Mouse (Mus musculus) ES-CJ7 (cell line): ENCODE measurements at regions not wholly inside any gene's neighbourhood (a gene's known extent, or its start where the extent isn't known, plus 50 kb on each side); places are given as distances from the start of the nearest gene placed in this dataset.
A peak's percentile ranks its signal among the peaks of the same experiment; 100 is the strongest.

Source experiments
- DNase-seq: peaks from one replicate; pipeline ENCODE4 v3.0.0; 2011; ENCODE audit warnings: low read depth, low spot score

DNA sequence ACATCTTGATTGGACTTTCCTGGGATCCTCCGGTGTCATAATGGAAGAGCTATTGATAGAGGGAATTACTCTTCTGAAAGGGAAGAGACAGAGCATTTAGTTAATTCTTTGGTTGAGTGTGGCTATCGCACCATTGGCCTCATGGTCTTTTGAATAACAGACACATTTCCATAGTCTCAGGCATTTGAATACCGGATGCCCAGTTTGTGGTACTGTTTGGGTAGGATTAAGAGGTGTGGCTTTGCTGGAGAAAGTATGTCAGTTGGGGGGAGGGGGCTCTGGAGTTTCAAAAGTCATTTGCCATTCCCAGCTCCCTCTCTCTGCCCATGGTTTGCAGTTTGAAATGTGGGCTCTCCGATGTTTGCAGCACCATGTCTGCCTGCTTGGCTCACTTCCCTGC is 139.4 kb upstream of the Smim15 start:
- DNase-seq = no peak

DNA sequence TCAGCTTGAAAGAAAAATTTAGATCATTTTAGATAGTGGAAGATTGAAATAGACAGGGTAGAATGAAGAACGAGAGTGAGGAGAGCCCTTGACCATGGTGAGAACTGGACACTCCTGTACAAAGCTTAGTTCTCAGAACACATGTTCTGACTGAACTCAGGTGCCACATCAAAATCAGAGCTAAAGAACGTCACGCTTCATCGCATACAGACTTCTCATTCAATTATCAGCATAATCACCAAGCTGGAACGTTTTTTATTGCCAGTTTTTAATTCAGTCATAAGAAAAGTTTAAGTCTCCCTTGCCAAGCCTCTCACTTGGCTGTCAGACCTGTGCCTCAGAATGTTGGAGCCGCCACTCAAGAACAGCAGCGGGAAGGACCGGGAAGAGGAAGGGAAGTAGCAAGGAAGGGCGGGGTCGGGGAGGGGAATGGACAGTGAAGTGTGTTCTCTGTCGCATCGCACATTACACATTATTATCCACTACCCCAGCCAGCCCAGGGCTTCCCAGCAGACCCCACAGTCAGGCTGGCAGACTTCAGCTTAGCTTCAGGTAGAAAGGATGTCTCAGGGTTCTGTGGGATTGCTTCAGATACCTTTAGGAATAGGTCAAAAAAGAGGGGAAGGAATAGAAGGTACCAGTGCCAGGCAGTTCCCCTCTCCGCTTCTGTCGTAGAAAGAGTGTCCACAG is 140.1 kb upstream of the Smim15 start:
- DNase-seq = no peak

DNA sequence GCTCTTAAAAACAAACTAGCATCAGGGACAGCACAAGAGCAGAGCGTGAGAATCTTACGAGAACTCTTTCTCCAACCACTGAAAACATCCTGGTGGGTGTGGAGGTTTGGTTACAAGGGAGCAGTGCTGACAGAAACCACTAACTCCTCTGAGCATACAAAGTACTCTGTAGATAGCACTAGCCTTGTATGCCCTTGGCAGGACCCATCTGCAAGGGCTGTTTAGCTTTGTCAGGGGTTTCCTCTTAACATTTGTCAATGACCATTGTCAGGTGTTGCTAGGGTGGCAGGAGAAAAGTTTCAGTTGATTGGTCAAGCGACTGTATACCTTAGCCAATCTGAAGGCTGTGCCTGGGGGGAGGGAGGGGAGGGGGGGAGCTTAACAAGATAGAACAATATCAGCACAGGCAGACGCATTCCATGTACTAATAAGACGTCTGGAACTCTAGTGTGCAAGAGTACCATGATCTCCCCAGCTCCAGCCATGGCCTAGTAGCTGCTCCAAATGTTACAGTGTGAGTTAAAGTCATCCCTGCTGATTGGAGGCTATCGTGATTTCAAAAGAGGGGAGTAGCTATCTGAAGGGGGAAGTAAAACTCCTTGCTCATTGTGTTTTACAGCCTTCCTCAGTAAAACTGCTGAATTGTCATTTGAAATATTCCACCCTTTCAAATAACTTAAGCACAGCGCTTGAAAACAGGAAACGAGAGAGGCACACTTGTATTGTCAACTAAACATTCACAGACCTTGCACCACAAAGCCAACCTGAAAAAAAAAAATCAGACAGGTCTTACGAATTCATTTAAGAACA is 140.9 kb upstream of the Smim15 start:
- no peak for DNase-seq

DNA sequence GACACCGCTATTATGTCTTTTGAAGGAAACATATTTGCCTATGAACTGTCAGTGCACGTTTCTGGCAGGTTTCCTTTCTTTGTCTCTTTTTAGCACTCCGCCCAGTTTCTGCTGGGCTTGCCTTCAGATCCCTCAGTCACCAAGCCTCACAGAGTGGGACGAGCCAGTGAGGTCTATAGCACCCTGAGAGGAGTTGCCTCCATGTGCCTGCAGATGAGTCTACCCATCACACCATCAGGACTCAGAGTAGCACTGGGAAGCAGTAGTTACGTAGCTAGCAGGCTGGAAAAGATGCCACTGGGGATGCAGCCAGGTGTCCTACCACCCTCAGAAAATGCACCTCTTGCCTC is 141.5 kb upstream of the Smim15 start:
- DNase-seq = no peak

DNA sequence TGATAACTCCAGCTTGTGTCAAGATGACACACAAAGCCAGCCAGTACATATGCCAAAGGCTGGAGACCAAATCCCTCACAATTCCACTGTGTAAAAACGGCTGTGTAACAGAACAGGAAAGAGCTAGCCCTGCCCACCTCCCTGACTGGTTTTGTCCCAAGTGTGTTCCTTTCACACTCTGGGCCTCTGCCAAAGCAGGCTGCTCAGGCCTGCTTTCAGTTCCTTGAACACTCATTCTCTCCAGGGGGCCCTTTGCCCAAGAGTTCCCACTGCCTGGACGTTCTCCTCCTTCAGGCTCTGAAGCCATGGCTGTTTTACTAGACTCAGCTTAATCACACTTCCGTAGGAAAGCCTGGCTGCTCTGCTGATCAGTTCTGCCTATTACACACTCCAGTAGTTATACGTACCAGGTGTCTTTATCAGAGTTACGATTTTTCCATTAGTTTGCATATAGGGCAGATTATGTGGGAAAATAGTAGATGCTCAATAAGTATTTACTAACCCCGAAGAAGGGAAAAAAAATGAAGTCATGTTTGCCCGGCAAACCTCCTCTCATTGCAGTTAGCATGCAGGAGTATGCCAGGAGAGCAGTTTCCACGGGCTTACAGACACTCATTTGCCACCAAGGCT is 144.5 kb upstream of the Smim15 start:
- no peak for DNase-seq

DNA sequence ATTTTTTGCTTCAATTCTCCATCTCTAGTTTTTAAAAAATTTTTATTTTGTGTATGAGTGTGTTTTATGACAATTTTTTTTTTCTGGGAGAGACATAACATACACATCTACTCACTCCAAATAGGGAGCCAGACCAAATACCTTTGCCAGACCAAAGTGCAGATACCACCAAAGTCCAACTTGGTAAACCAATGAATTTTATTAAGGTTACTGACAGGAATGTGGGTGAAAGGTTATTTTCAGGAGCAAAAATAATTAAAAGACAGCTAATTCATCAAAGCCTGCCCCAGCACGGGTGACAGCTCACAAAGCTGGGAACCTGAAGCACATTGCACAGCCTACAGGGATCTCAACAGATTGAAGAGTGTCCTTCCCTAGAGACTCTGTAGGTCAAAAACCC is 146.6 kb upstream of the Smim15 start:
- no peak for DNase-seq

DNA sequence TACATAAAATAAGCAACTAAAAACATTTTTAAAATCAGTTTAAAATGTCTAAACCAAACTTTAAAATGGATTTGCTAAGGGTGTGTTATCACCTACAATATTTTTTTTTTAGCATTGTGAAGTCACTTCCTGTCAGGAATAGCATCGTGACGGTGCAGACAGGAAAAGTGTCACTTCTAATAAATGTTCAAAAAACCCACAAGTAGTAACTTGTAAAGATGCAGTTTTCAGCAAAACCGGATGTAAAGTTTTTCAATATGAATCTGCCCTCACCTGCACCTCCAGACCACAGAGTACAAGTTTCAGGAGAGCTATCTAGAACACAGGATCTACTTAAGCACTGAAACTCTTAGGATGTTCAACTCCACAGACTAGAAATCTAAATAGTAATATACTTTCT is 147.1 kb upstream of the Smim15 start:
- DNase-seq = no peak

DNA sequence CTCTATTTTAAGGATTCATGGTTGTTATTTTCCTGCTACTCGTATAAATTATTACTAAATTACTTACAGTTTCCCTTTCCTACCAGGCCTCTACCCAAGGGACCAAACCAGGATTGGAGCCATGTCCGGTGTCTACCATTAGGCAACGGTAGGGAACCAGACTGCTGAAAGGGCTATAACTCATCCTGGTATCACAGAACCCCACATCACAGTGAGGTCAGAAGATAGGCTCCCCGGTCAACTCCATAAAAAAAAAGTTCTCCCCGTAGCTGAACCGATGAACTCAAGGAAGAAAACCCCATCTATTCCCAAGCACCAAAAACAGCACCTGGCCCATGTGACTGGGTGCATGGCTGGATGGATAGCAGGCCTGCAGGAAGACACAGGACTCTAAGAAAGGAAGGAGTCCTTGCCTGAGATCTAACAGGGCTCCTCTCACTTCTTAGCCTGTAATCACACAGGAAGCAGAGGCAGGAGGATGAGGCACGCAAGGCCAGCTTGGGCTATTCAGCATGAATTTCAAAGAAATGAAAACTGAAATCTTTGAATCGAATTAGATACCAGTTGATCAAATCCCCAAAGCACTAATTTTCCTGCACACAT is 150.6 kb upstream of the Smim15 start:
- DNase-seq = no peak

DNA sequence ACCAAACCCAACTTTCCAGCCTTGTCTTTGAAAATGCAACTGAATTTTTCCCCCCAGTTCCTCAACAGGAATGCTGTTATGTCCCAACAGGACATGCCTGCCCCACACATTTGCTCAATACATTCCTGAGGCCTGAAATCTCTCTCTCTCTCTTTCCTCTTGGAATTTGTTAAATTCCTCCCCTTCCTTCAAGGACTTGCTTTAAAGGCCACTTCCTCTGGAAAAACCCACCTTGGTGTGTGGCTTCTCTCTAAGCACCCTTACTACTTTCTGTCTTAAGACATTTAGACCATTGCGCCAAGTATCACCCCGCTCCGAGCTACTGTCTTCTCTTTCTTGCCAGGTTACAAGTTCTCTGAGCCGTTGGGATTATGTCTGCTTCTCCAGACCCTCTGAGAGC is 151.2 kb upstream of the Smim15 start:
- DNase-seq = no peak

DNA sequence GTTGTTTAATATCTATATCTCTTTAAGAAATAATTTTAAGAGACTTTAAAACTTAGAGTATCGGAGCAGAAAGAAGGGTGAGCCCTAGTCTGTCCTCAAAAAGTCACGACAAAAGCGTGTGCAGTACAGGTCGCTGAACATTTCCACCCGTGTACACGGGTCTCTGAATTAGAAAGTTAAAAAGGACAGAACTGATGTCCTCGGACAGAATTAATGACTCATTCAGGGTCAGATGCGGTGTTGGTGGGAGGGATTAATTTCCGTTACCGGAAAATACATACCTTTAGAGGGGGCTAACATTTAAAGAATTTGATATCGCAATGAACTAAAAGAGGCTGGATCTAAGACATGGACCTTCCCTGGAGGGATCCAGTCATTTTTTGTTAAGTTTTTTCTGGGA is 152.3 kb upstream of the Smim15 start:
- no peak for DNase-seq

DNA sequence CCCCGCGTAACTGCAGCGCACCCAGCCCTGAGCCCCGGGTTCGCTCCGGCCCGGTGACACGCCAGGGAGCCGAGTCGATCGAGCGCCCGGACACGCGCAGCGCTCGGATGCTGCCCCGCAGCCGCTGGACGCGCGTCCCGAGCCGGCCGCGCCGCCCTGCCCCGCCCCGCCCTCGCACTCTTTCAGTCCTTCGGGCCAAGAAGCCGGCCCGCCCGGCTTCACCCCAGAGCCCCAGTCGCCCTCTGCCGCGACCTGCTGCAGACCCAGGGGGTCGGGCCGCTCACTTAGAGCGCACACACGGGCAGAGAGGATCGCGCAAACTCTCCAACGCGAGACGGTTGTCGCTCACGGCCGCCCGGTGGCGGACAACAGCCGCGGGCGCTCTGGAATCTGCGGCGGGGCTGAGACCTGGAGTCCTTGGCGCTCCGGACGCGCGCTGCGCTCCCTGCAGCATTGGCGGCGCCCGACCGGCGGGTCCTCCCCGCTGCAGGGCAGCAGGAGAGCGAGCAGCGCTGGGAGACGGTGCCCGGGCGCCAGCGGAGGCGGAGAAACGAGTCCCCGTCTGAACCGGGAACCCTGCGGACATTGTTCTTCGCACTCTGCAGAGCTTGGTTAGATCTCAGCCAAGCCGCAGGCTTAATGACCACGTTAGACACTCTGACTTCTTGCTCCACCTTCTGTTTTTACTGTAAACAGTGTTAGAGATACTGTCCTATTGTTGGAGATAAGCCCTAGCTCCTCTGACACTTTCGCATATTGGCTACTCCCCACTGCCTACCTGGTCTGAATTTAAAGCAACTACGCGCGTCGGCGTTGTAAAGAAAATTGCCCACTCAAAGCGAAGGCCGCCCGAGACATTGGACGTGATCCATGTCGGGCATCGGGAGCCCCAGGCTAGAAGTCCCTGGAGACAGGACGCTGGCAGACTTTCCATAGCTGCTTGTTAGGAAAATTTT is 153.1 kb upstream of the Smim15 start:
- peak; percentile 51 for DNase-seq

DNA sequence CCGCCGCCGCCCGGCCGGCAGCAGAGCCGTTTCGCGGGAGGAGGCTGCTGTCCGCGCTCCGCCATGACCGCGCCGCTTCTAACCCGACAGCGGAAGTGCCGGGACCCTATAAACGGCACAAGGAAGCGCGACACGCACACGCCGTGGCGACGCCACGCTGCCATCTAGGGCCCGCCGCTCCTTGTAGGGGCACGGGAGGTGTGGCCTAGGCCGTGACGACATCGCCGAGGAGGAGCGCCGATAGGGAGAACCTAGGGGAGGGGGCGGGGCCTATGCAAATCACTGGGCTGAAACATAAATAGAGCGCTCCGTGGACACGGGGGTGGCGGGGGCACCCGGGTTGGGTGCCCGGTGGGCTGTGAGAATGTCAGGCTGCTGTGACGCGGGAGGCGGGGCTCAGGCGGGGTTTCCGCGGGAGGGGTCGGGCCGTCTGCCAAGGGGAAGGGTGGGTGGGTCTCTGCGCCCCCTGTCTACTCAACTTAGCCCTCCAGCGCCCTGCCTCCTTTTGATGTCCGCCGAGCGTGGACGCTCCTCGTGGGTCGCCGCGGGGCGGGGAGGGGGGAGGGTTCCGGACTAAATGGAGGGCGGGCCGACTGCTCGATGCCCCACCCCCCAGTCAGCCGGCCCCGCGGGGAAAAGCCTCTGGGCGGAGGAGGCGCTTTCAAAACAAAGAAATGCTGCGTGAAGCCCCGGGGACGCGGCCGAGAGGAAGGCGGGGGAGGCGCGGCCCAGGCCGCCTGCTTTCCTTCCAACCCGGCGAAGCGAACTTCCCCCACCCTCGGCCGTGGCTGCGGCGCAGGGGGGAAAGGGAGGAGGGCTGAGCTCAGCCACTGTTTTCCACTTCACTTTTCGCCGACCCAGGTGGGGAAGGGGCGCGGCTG is 154.0 kb upstream of the Smim15 start:
- peak; percentile 98 for DNase-seq

DNA sequence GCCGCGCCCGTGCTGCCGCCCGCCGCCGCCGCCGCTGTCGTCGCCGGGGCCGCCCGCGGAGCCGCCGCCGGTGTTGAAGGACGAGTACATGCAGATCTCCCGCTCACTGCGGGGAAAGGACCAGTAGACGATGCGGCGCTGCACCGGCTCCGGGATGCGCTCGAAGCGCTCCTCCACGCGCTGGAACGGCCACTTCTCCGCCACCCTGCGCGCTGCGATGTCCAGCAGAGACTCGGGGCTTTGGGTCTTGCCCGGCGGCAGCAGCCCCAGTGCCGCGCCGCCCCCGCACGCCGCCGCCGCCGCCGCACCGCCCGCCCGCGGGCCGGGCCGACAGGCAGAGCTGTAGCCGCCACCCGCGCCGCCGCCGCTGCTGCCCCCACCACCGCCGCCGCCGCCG is 154.7 kb upstream of the Smim15 start:
- no peak for DNase-seq

DNA sequence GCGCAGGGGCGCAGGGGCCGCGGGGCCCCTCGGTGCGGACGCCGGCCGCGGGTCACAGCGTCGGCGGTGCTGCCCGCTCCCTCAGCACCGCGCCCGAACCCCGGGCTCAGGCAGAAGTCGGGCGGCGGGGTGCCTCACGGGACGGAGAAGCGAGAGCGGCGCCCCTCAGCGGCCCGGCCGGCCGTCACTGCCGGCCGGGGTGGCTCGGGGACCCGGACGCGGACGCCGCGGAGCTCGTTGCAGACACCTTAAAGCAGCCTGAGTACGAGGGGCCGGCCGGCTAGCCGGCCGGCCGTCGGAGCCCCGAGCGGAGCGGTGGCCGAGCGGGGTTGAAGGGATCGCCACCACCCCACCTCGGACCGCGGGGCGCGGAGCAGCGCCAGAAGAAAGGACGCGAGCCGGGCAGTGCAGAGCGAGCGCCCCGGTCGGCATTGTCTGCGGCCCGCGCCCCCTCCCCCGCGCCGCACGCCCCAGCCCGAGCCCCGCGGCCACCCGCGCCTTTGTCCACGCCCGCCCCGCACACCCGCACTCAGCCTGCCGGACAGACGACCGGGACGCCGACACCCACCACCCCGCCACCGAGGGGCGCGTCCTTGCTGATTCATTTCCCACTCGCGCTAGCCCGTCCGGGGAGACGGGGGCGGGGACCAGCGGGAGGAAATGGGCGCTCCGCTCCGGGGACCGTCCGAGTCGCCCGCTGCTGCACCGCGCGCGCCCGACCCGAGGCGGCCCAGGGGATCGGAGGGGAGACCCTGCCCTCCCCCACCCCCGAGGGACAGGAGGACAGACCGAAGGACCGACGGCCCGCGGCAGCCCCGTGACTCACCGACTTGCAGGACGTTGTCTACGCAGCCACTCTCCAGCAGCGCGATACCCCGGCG is 155.4 kb upstream of the Smim15 start:
- no peak for DNase-seq

DNA sequence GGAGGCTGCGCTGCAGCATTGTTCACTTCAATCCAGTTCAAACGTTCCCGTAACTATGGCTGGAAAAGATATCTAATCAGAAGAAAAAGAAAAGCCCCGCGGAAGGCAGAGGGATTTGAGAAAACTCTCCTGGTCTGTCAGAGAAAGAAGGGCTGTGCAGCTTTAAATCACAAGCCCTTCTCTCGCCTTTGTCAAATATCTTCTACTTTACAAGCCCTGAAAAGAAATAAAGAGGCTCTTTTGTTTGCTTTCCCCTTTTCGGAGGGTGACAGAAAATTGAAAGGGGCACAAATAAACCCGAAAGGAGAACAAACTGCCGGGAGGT is 156.1 kb upstream of the Smim15 start:
- DNase-seq = no peak

DNA sequence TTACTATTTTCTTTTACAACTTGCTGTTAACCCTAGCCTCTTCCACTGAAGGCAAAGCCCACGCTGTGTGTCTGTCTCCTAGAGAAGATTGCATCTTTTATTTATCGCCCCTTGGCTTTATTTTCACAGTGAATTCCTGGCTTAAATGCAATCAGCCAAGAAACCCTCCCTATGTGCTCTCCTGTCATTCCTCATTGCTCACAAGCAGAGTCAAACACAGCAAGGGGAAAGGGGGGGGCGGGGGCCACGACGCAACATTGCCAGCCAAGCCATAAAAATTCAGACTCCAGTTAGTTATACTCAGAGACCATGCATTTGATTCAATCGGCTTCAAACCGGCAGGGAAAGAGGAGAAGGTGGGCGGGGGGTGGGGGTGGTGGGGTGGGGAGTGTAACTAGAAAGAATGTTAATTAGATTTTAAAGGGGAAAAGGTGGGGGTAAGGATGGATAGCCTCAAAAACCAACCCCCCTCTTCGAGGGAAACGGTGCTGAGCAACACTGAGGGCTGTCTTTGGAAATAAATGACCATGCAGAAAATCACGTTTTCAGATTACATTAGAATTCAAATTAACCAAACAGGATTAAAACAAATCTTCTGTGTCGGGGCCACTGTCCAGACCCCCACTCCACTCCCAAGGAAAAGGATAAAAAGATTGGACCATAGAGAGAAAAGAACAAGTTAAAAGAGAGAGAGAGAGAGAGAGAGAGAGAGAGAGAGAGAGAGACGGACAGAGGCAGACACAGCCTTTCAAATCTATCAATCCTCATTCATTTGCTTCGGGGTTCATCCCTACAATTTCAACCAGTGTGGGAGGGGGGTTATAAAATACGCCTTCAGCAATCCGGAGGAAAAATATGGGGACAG is 156.6 kb upstream of the Smim15 start:
- DNase-seq = no peak

DNA sequence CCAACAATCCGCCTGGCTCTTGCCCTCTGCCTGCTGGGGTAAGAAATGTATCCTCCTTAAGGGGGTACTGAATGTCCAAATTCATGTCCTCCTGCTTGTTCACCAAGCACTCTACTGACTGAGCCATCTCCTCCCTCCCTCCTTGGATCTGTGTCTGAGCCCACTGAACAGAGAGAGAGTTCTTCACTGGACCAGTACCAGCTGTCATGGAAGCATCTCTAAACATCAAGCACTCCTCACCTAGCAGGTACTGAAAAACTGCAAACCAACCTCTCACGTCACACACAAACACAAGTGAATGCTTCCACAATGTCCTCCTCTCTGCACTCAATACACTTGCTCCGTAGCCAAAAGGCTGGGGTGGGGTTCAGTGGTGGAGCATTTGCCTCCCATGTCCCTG is 159.4 kb upstream of the Smim15 start:
- DNase-seq = no peak

DNA sequence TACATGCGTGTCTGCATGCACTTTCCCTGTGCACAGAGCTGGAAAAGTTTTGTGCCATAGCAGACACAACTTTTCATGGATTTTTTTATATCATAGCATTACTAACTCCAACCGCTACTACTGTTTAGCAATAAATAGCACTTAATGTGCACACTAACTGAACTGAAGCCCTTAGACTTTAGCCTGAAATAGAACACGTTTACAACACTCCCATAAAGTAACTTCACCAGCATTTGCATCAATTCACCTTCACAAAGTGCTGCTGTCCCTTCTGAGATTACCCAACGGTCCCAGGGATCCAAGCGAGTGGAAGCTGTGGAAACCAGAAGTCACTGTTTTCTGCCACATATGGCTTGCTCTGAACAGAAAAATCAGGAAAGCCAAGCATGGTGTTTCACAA is 161.9 kb upstream of the Smim15 start:
- no peak for DNase-seq

DNA sequence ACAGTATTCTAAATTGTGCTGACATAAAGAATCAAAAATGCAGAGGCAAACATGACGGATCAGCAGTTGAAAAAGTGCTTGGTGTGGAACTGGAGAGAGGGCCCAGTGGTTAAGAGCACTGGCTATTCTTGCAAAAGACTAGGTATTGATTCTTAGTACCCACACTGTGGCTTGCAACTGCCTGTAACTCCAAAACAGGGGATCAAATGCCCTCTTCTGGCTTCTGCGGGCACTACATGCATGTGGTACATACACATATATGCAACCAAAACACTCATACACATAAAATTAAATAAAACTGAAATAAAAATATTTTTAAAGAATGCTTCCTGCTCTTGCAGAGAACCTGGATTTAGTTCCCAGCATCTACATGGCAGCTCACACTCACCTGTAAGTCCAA is 163.7 kb upstream of the Smim15 start:
- DNase-seq = no peak
